Mouse (Mus musculus) hindbrain, postnatal 0 days (tissue): Measurements from ENCODE around the gene D17H6S53E. TPM values are rescaled to one million over a fixed set of nuclear protein-coding genes. Genes with fewer than 3 reads are reported as not detected.

ENCODE experiments used
- ATAC-seq: fragments of 200-750 bp; cut with Nextera tagmentation; 2 replicates; pipeline ENCODE4 v1.8.0; 2017; ENCODE audit warnings: mild to moderate bottlenecking, moderate TSS enrichment, moderate library complexity
- DNase-seq: peaks from one replicate; pipeline ENCODE4 v3.0.0-alpha.2; 2015; ENCODE audit warnings: low spot score
- H3K27ac ChIP-seq: fragments of 300-500 bp; sonication (generic); 2 replicates; pipeline ENCODE4 v1.5.1; 2014; ENCODE audit warnings: mild to moderate bottlenecking
- H3K27me3 ChIP-seq: fragments of 300-500 bp; sonication (generic); 2 replicates; pipeline ENCODE4 v1.6.1; 2014; ENCODE audit warnings: low read length, mixed read lengths; ENCODE audit not compliant: insufficient read depth
- H3K36me3 ChIP-seq: fragments of 300-500 bp; sonication (generic); 2 replicates; pipeline ENCODE4 v1.6.1; 2014; ENCODE audit warnings: low read length, mixed read lengths; ENCODE audit not compliant: insufficient read depth
- H3K4me1 ChIP-seq: fragments of 300-500 bp; sonication (generic); 2 replicates; pipeline ENCODE4 v1.6.1; 2014; ENCODE audit warnings: antibody characterized with exemption, low read length, mixed read lengths; ENCODE audit not compliant: insufficient read depth
- H3K4me2 ChIP-seq: fragments of 300-500 bp; sonication (generic); 2 replicates; pipeline ENCODE4 v1.6.1; 2014; ENCODE audit warnings: low read depth, mild to moderate bottlenecking, low read length, moderate library complexity, mixed read lengths
- H3K4me3 ChIP-seq: fragments of 300-500 bp; sonication (generic); 2 replicates; pipeline ENCODE4 v1.5.1; 2014; ENCODE audit warnings: low read length
- H3K9ac ChIP-seq: fragments of 300-500 bp; sonication (generic); replicated peaks from 2 replicates; pipeline ENCODE4 v1.6.1; 2014; ENCODE audit warnings: mild to moderate bottlenecking, low read length, moderate library complexity, mixed read lengths
- H3K9me3 ChIP-seq: fragments of 300-500 bp; sonication (generic); 2 replicates; pipeline ENCODE4 v1.6.1; 2016; ENCODE audit warnings: low read length, mixed read lengths
- CTCF ChIP-seq: IDR thresholded peaks from 2 replicates; pipeline ENCODE4 v1.5.1; 2016; ENCODE audit warnings: antibody characterized with exemption, control low read depth, low read depth
- WGBS: fragments of 180-500 bp; shearing (Covaris S2); extraction: QIAGEN DNeasy Blood & Tissue Kit; methylation state at CpG from one replicate; pipeline ENCODE4 v1.1.7; 2014; 5-methylcytosine and 5-hydroxymethylcytosine counted together
- polyA plus RNA-seq: library from polyadenylated mRNA; unstranded; fragments of >200 nt; fragmentation: Nextera tagmentation; extraction: Ambion mirVana; gene quantifications from 2 replicates; pipeline ENCODE4 v1.2.1, GENCODE M21; 2015
- total RNA-seq: library from RNA; depleted of rRNA; stranded (reverse); fragments of >200 nt; gene quantifications from 2 replicates; pipeline ENCODE4 v1.2.3, GENCODE M21; 2014; rRNA removed

Gene D17H6S53E
- total RNA-seq (14.0 and 29.7 TPM in 2 replicates), polyA plus RNA-seq (9.4 and 11.6 TPM in 2 replicates)

- H3K27me3 ChIP-seq: no peaks in the 10 kb centered on the region
- H3K36me3 ChIP-seq: peaks cover 5% of the 10 kb centered on the region; the same call in 1 of the 2 replicates
- peak within 1 kb of the TSS; percentile 54 for H3K4me3 ChIP-seq
- ATAC-seq (peak; percentile 52), DNase-seq (peak; percentile 83)
- no peaks in the 10 kb centered on the region for H3K9me3 ChIP-seq
- H3K4me2 ChIP-seq: peak within 1 kb of the TSS; percentile 75
- peak within 1 kb of the TSS; percentile 68 for H3K9ac ChIP-seq
- peaks cover 8% of the 10 kb centered on the region; the same call in 1 of the 2 replicates for H3K4me1 ChIP-seq
- 0% methylated on average over 36 of the region's 36 CpGs for whole genome bisulfite sequencing
- no peak for TF ChIP-seq CTCF
- peak within 1 kb of the TSS; percentile 83 for H3K27ac ChIP-seq
Observed at GRCm38 (mm10) chr17:35126206-35126611, at the start of gene D17H6S53E. Gene D17H6S53E (plus strand): TSS chr17:35126373.

DNA sequence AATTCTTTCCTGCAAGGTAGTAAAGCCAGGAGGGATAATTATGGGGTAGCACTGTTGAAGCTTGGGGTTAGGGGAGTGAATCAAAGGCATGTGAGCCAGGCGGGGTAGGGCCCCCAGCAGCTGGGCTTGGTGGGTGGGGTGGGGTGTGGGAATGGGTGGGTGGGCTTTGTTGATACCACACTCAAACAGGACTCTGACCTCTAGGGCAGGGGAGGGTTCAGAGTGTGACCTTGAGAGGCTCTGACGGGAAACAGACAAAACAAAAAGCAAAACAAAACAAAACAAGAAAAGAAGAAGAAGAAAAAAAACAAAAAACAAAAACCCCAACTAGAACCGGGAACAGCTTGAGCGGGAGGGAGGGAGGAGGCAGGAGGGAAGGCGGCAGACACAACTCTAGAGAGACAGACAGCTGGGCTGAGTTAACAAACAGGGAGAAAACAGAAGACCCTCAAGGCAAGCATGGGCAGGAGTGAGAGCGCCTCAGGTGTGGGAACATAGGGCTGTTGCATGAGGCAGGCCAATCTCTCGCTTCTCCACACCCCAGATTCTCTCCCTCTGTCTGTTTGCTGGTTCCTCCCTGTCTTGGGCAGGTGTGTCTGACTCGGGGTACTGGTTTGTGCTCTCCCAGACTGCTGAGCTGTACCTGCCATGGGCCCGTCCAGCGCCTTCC, 49.5 kb upstream of the D17H6S53E start, which contains the start of gene Ly6g6e:
TSS of gene Ly6g6e (plus strand) at position 396 of the 670 bp plus-strand sequence.
- H3K27ac ChIP-seq: no peak within 1 kb of the TSS
- no peaks in the 10 kb centered on the region for H3K9me3 ChIP-seq
- H3K4me3 ChIP-seq: peak within 1 kb of the TSS; percentile 20
- 47% methylated on average over 10 of the region's 10 CpGs for WGBS
- H3K27me3 ChIP-seq: no peaks in the 10 kb centered on the region
- DNase-seq: no peak
- no peaks in the 10 kb centered on the region for H3K36me3 ChIP-seq
- H3K4me2 ChIP-seq: peak within 1 kb of the TSS; percentile 49
- no peak within 1 kb of the TSS; the same call in 1 of the 2 replicates for H3K9ac ChIP-seq
- no peaks in the 10 kb centered on the region for H3K4me1 ChIP-seq
- TF ChIP-seq CTCF: no peak
- no peak for ATAC-seq

DNA sequence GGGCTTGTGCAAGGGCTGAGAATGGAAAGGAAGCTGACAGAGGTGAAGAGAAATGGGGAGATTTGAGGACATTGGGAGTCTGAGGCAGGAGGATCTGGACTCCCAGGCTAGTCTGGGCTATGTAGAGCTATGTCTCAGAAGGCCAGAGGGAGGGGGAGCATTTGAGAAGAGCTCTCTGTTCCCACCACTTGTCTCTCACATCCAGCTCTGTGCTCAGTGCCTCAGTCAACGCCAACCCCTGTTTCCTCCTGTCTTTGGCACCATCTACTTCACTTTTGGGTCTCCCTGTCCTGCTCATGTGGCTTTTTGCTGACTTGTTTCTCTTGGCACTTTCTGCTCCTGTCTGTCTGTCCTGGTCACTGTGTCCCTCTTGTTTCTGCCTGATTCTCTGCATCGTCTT, 48.9 kb upstream of the D17H6S53E start:
- Histone ChIP-seq H3K4me1 (no peaks in the 10 kb centered on the region), H3K36me3 (no peaks in the 10 kb centered on the region), H3K4me3 (no peak overlapping the region), H3K4me2 (peak overlapping the region; percentile 49; the same call in 1 of the 2 replicates), H3K9me3 (no peaks in the 10 kb centered on the region), H3K9ac (no peak overlapping the region), H3K27me3 (no peaks in the 10 kb centered on the region), H3K27ac (no peak overlapping the region)
- ATAC-seq (no peak), DNase-seq (no peak)
- 39% methylated on average over 2 of the region's 2 CpGs for WGBS
- TF ChIP-seq CTCF: no peak

DNA sequence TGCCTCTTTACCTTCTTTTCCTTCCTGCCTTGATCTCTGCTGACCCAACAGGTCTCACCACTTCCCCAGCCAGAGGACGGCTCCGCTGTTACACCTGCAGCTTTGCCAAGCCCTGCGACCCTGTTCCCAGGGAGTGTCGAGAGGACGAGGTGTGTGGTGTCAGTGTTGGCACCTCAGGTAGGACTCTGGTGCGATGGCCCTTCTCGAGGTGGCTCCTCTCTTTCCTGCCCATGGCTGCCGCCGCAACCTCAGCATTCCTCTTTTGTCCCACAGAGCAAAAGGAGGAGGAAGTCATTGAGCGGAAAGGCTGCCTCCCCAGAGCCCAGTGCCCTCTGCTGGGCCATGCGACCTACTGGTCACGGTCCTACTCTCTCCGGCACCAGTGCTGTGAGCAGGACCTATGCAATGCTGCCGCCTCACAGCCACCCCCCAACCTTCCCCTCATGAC, 48.4 kb upstream of the D17H6S53E start, which contains the start of gene Ly6g6d:
TSS of gene Ly6g6d (minus strand) at position 280 of the 448 bp plus-strand sequence.
- no peaks in the 10 kb centered on the region for H3K36me3 ChIP-seq
- TF ChIP-seq CTCF: peak; percentile 68
- no peaks in the 10 kb centered on the region for H3K9me3 ChIP-seq
- 11% methylated on average over 14 of the region's 14 CpGs for WGBS
- no peaks in the 10 kb centered on the region for H3K4me1 ChIP-seq
- H3K9ac ChIP-seq: no peak within 1 kb of the TSS; the same call in 1 of the 2 replicates
- DNase-seq (peak; percentile 46), ATAC-seq (peak; percentile 71; the same call in 1 of the 2 replicates)
- no peaks in the 10 kb centered on the region for H3K27me3 ChIP-seq
- H3K4me3 ChIP-seq: peak within 1 kb of the TSS; percentile 20
- H3K27ac ChIP-seq: no peak within 1 kb of the TSS
- H3K4me2 ChIP-seq: peak within 1 kb of the TSS; percentile 49

- no peak for TF ChIP-seq CTCF
- Histone ChIP-seq H3K4me2 (no peak overlapping the region), H3K9ac (no peak overlapping the region), H3K4me3 (no peak overlapping the region), H3K4me1 (no peaks in the 10 kb centered on the region), H3K36me3 (no peaks in the 10 kb centered on the region), H3K27me3 (no peaks in the 10 kb centered on the region), H3K9me3 (no peaks in the 10 kb centered on the region), H3K27ac (no peak overlapping the region)
- WGBS: 64% methylated on average over 9 of the region's 9 CpGs
- ATAC-seq (no peak), DNase-seq (no peak)
Observed at GRCm38 (mm10) chr17:35079778-35080177, 46.4 kb upstream of the D17H6S53E start.

DNA sequence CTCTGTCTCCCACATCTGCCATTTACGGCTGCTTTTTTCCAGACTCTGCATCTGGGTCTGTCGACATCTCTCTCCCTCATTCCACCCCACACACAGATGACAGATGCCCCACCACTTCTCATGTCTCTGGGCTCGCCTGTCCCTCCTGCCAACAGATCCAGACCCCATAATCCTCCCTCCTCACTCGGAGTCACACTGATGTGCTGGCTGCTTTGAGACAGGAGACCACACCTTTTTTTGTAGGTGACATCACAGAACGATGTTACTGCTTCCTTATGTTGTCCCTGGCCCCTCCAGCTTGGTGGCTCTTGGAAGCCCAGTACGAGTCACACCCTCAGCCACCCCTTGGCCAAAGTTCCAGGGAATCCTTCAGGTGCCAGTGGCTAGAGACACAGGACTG, 45.9 kb upstream of the D17H6S53E start:
- WGBS: 65% methylated on average over 6 of the region's 6 CpGs
- DNase-seq: no peak
- no peak overlapping the region for H3K27ac ChIP-seq
- no peaks in the 10 kb centered on the region for H3K4me1 ChIP-seq
- H3K36me3 ChIP-seq: no peaks in the 10 kb centered on the region
- no peak overlapping the region for H3K4me2 ChIP-seq
- no peak for TF ChIP-seq CTCF
- ATAC-seq: no peak
- no peaks in the 10 kb centered on the region for H3K27me3 ChIP-seq
- no peak overlapping the region for H3K4me3 ChIP-seq
- H3K9me3 ChIP-seq: no peaks in the 10 kb centered on the region
- no peak overlapping the region for H3K9ac ChIP-seq

GRCm38 (mm10) chr17:35080710-35081109, 45.5 kb upstream of the D17H6S53E start:
- no peak overlapping the region for H3K4me2 ChIP-seq
- H3K27me3 ChIP-seq: no peaks in the 10 kb centered on the region
- no peak overlapping the region for H3K9ac ChIP-seq
- TF ChIP-seq CTCF: no peak
- H3K4me1 ChIP-seq: no peaks in the 10 kb centered on the region
- H3K9me3 ChIP-seq: no peaks in the 10 kb centered on the region
- ATAC-seq: no peak
- H3K27ac ChIP-seq: no peak overlapping the region
- no peak overlapping the region for H3K4me3 ChIP-seq
- DNase-seq: no peak
- no peaks in the 10 kb centered on the region for H3K36me3 ChIP-seq
- 58% methylated on average over 4 of the region's 4 CpGs for WGBS
